Mouse (Mus musculus): ENCODE measurements at regions not wholly inside any gene's neighbourhood (a gene's known extent, or its start where the extent isn't known, plus 50 kb on each side); places are given as distances from the start of the nearest gene placed in this dataset.

GRCm38 (mm10) chr7:51310191-51310590 lies 200.6 kb upstream of the Ano5 start:
- ATAC-seq (ENCODE audit: borderline replicate concordance, extremely low read depth, low FRiP score, low TSS enrichment) = no peak
- no peaks in the 10 kb centered on the region for H3K9me3 ChIP-seq
- H3K27ac ChIP-seq = no peak overlapping the region
- H3K4me1 ChIP-seq = no peaks in the 10 kb centered on the region
- H3K36me3 ChIP-seq = no peaks in the 10 kb centered on the region
- H3K27me3 ChIP-seq = no peaks in the 10 kb centered on the region
- 56% methylated on average over 3 of the region's 3 CpGs for WGBS
- no peak overlapping the region for H3K4me3 ChIP-seq
- no peak overlapping the region for H3K9ac ChIP-seq
- H3K4me2 ChIP-seq = no peak overlapping the region

GRCm38 (mm10) chr7:51339841-51340540 lies 170.8 kb upstream of the Ano5 start:
- H3K4me3 ChIP-seq = no peak overlapping the region
- H3K27me3 ChIP-seq = no peaks in the 10 kb centered on the region
- no peak for ATAC-seq (ENCODE audit: borderline replicate concordance, extremely low read depth, low FRiP score, low TSS enrichment)
- H3K36me3 ChIP-seq = no peaks in the 10 kb centered on the region
- no peak overlapping the region for H3K9ac ChIP-seq
- no peaks in the 10 kb centered on the region for H3K9me3 ChIP-seq
- H3K4me1 ChIP-seq = no peaks in the 10 kb centered on the region
- H3K27ac ChIP-seq = no peak overlapping the region
- WGBS = 71% methylated on average over 7 of the region's 7 CpGs
- H3K4me2 ChIP-seq = no peak overlapping the region

- H3K9me3 ChIP-seq = no peaks in the 10 kb centered on the region
- no peak overlapping the region for H3K4me2 ChIP-seq
- no peaks in the 10 kb centered on the region for H3K36me3 ChIP-seq
- H3K27ac ChIP-seq = no peak overlapping the region
- WGBS = 78% methylated on average over 3 of the region's 3 CpGs
- H3K9ac ChIP-seq = no peak overlapping the region
- H3K4me1 ChIP-seq = no peaks in the 10 kb centered on the region
- no peak for ATAC-seq (ENCODE audit: borderline replicate concordance, extremely low read depth, low FRiP score, low TSS enrichment)
- no peak overlapping the region for H3K4me3 ChIP-seq
- no peaks in the 10 kb centered on the region for H3K27me3 ChIP-seq
Measured at GRCm38 (mm10) chr7:51347521-51347920, 163.3 kb upstream of the Ano5 start.

- no peak overlapping the region for H3K27ac ChIP-seq
- H3K27me3 ChIP-seq = no peaks in the 10 kb centered on the region
- ATAC-seq (ENCODE audit: borderline replicate concordance, extremely low read depth, low FRiP score, low TSS enrichment) = no peak
- no peak overlapping the region for H3K4me2 ChIP-seq
- H3K9ac ChIP-seq = no peak overlapping the region
- no peaks in the 10 kb centered on the region for H3K4me1 ChIP-seq
- WGBS = 52% methylated on average over 3 of the region's 3 CpGs
- H3K9me3 ChIP-seq = no peaks in the 10 kb centered on the region
- no peak overlapping the region for H3K4me3 ChIP-seq
- no peaks in the 10 kb centered on the region for H3K36me3 ChIP-seq
Measured at GRCm38 (mm10) chr7:51360134-51360533, 150.7 kb upstream of the Ano5 start.

- ATAC-seq (ENCODE audit: borderline replicate concordance, extremely low read depth, low FRiP score, low TSS enrichment) = peak; percentile 65; the same call in 1 of the 2 replicates
Measured at GRCm38 (mm10) chr7:51377584-51377983, 133.2 kb upstream of the Ano5 start.

More at GRCm38 (mm10) chr7:51377584-51377983, 133.2 kb upstream of the Ano5 start:
- no peaks in the 10 kb centered on the region for H3K36me3 ChIP-seq
- no peak overlapping the region for H3K4me2 ChIP-seq
- H3K27me3 ChIP-seq = no peaks in the 10 kb centered on the region
- WGBS = 29% methylated on average over 1 of the region's 1 CpGs
- H3K27ac ChIP-seq = no peak overlapping the region; the same call in 1 of the 2 replicates
- H3K4me1 ChIP-seq = no peaks in the 10 kb centered on the region
- no peak overlapping the region for H3K4me3 ChIP-seq
- no peak overlapping the region for H3K9ac ChIP-seq
- no peaks in the 10 kb centered on the region for H3K9me3 ChIP-seq
